Mouse (Mus musculus) kidney, adult 9 months (tissue): ENCODE results near the gene Dpagt1.
"Not testable (repeated sequence)": the region's sequence is repeated elsewhere in the genome, so short reads cannot be mapped to it uniquely, and the experiment has no call there.

Source experiments
- DNase-seq: peaks from one replicate; pipeline ENCODE4 v3.0.0; 2022

Gene Dpagt1

GRCm38 (mm10) chr9:44325768-44326370 lies at the start of gene Dpagt1:
Dpagt1 (plus strand) TSS chr9:44326019.
- no peak for DNase-seq

GRCm38 (mm10) chr9:44283183-44283582 lies 42.6 kb upstream of the Dpagt1 start:
- DNase-seq = no peak

GRCm38 (mm10) chr9:44286256-44286850 lies 39.5 kb upstream of the Dpagt1 start:
- DNase-seq = no peak

GRCm38 (mm10) chr9:44287003-44287400 lies 38.8 kb upstream of the Dpagt1 start:
- DNase-seq = no peak

GRCm38 (mm10) chr9:44287401-44288075 lies 38.3 kb upstream of the Dpagt1 start:
- no peak for DNase-seq

- DNase-seq = no peak
Measured at GRCm38 (mm10) chr9:44288076-44288958, 37.5 kb upstream of the Dpagt1 start, which contains the start of gene Abcg4. Abcg4 (minus strand) TSS chr9:44288615.

- DNase-seq = no peak
Measured at GRCm38 (mm10) chr9:44288959-44289291, 36.9 kb upstream of the Dpagt1 start.

- peak; percentile 76 for DNase-seq
Measured at GRCm38 (mm10) chr9:44292490-44292889, 33.3 kb upstream of the Dpagt1 start.

GRCm38 (mm10) chr9:44300001-44300400 lies 25.8 kb upstream of the Dpagt1 start:
- DNase-seq = not testable (repeated sequence)

- DNase-seq = peak; percentile 99
Measured at GRCm38 (mm10) chr9:44305466-44306079, 20.2 kb upstream of the Dpagt1 start, which contains the start of gene Hinfp. Hinfp (minus strand) TSS chr9:44305671.

GRCm38 (mm10) chr9:44306532-44306931 lies 19.3 kb upstream of the Dpagt1 start:
- no peak for DNase-seq

GRCm38 (mm10) chr9:44307248-44307647 lies 18.6 kb upstream of the Dpagt1 start:
- no peak for DNase-seq

- no peak for DNase-seq
Measured at GRCm38 (mm10) chr9:44309756-44310155, 16.1 kb upstream of the Dpagt1 start.

GRCm38 (mm10) chr9:44310750-44311135 lies 15.1 kb upstream of the Dpagt1 start:
- DNase-seq = no peak

- DNase-seq = peak; percentile 60
Measured at GRCm38 (mm10) chr9:44311136-44312134, 14.4 kb upstream of the Dpagt1 start.

GRCm38 (mm10) chr9:44313476-44314256 lies 12.2 kb upstream of the Dpagt1 start:
- DNase-seq = no peak

GRCm38 (mm10) chr9:44314257-44314547 lies 11.6 kb upstream of the Dpagt1 start:
- no peak for DNase-seq

- no peak for DNase-seq
Measured at GRCm38 (mm10) chr9:44314910-44315309, 10.9 kb upstream of the Dpagt1 start.

GRCm38 (mm10) chr9:44317452-44317851 lies 8.4 kb upstream of the Dpagt1 start:
- no peak for DNase-seq

GRCm38 (mm10) chr9:44318076-44318825 lies 7.6 kb upstream of the Dpagt1 start:
- DNase-seq = peak; percentile 88
